Mouse (Mus musculus): Measurements from ENCODE around the gene Rad51b.

GRCm38 (mm10) chr12:79585336-79585735, 288.3 kb downstream of the Rad51b start:
- TF ChIP-seq CTCF (IDR thresholded peaks at IDR 0.05; ENCODE audit: low read depth, low read length) (no peak), POLR2A (IDR thresholded peaks at IDR 0.05; ENCODE audit: insufficient read depth, low read length) (no peak), EP300 (IDR thresholded peaks at IDR 0.05; ENCODE audit: insufficient read depth, low read depth, low read length) (no peak)
